Mouse (Mus musculus) layer of hippocampus, adult 8-10 months (tissue): ENCODE results near the gene Traf7. TPM values are rescaled to one million over a fixed set of nuclear protein-coding genes. Genes with fewer than 3 reads are reported as not detected.

Experiments
- DNase-seq, 2 experiments: peaks; one replicate each; pipeline ENCODE4 v3.0.0; 2022; ENCODE audit warnings: low spot score in 2 of 2
- total RNA-seq, 4 experiments: library from RNA; stranded (reverse); gene quantifications; 2 replicates each; pipeline ENCODE4 v1.2.4; 2022

Gene Traf7
- total RNA-seq, 4 experiments from 2014 or later, result 82.9 to 106 (median 97.4) TPM

DNA sequence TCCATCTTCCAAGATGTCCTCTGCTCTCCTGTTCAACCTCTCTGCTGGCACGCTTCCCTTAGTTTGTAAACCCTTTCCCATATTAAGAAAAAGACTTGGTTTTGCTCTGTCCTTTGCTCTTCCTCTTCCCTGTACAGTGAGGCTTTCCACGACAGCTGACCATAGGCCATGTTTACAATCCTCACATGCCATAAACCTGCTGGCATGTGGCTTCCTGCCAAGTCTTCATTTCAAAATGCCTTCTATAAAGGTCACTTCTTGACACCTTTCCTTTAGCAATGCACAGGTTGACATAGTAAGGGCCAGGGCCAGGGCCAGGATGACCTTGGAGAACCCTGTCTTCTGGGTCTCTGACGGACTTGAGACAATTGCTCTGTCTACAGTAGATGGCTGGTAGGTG lies 18.5 kb upstream of the Traf7 start:
- no peak for DNase-seq

- DNase-seq, result no peak
These were observed 17.5 kb upstream of the Traf7 start for GRCm38 (mm10) chr17:24545247-24545646.

GRCm38 (mm10) chr17:24544613-24545012 lies 16.9 kb upstream of the Traf7 start:
- DNase-seq, result no peak

DNA sequence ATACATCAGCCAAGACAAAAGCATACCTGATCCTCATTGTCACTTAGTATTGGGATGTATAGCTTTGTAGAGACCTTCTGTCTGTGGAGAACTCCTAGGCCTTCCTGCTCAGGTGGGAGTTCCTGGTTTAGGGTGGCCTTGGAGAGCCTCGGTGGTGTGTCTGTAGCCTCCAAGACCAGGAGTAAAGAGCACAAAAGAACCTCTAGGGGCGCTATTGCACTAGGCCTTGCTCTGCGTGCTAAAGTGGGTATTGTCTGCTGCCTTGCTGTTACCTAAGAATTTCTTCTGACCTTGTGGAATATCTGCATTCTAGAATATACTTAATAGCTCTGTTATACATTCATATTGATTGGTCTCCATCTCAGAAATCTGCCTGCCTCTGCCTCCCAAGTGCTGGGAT lies 12.6 kb upstream of the Traf7 start:
- DNase-seq, result no peak

DNA sequence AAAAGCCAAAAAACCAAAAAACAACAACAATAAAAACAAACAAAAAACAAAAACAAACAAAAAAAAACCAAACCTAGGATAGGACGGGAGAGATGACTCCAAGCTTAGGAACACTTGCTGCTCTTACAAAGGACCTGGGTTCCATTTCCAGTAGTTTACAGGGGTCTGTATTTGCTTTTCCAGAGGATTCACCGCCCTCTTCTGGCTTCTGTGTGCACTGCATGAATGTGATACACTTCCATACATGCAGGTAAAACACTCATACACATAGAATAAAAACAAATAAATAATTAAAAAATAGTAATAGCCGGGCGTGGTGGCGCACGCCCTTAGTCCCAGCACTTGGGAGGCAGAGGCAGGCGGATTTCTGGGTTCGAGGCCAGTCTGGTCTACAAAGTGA lies 11.2 kb upstream of the Traf7 start:
- no peak for DNase-seq

- DNase-seq, result no peak
These were observed 9.8 kb upstream of the Traf7 start for GRCm38 (mm10) chr17:24537536-24537935.

- DNase-seq, result no peak
These were observed 7.6 kb upstream of the Traf7 start for GRCm38 (mm10) chr17:24535300-24535699.

DNA sequence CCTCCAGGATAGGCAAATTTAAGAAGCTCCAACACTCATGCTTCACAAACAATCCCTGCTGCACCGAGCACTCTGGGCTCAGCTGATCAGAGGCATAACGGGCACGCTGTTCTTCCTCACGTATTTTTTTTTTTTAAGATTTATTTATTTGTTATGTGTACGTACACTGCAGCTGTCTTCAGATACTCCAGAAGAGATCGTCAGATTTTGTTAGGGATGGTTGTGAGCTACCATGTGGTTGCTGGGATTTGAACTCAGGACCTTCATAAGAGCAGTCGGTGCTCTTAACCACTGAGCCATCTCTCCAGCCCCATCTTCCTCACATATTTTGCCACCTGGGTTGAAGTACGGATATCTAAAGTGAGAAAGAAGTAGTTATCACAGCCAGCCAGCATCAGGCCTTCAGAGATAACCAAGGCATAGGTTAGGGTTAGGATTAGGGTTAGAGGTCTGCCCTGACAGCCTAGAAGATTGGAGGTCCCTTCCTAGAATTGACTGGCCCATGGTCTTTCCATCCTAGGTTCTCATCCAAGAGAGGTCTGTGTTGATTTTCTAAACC lies 6.5 kb upstream of the Traf7 start, which contains the start of gene Rab26:
Rab26 (minus strand) TSS at position 51 of the 559 bp plus-strand sequence.
- DNase-seq, result no peak

DNA sequence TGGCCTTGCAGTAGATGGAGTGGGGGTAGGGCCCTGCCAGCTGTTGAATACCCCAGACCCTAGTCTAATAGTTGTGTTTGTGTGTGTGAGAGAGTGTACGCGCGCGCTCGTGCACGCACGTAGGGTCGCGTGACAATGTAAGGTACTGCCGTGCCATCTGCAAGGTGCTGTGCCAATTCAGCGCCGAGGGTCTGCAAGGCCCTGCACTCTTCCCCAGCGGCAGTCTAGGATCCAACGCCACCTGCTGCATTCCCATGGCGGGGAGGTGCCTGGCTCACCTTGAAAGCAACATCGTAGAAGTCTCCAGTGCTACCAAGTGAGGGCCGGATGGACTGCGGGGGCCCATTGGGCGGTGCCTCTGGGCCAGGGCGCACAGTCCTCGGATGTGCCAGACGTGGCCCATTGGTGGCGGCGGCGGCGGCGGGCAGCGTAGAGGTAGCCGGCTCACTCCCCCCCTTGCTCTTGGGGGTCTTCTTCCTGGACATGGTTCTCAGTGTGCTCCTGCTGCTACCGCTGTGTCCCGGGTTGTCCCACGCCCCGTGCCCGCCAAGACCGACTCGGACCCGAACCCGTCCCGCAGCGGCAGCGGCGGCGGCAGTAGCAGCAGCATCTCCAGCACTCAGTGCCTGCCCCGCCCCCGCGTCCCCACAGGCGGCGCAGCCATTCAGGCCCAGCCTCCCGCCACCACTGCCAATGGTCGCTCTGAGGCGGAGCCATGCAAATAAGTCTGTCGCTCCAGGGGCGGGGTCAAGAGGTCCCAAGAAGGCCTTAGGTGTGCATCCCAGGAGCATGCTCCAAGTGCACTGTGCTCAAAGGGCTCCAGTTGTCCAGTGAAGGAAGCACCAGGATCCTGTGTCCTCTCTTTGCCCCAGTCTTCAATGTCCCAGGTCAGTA lies 5.6 kb upstream of the Traf7 start:
- peak; percentile 89 to 91 for DNase-seq

GRCm38 (mm10) chr17:24532045-24532444 lies 4.3 kb upstream of the Traf7 start:
- no peak for DNase-seq

GRCm38 (mm10) chr17:24531064-24531463 lies 3.3 kb upstream of the Traf7 start:
- DNase-seq, result no peak

DNA sequence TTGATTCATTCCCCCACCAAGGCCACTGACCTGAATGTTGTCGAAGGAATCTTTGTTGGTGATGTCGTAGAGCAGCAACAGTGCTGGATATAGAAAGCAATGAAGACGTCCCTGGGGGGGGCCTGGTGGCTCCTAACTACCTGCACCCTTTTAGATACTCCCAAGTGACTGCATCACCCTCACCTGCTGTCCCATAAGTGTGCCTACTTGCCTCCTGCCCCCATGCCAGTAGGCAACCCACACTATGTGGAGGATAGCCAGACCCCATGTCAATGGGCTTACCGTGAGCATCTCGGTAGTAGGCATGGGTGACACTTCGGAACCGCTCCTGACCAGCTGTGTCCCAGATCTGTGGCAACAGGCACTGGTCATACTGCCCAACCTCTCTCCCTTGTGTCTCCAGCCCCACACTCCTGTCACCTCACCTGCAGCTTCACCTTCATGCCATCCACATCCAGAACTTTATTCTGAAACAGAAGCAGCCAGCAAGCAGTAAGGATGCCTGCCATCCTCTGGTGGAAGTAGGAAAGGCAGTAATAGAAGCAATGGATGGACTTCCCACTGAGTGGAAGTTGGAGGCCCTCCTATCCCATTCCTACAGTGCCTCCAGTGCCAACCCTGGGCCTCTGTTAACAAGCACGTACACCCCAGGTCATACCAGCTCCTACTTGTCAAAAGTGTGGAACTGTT lies 2.8 kb upstream of the Traf7 start:
- DNase-seq, result no peak

DNA sequence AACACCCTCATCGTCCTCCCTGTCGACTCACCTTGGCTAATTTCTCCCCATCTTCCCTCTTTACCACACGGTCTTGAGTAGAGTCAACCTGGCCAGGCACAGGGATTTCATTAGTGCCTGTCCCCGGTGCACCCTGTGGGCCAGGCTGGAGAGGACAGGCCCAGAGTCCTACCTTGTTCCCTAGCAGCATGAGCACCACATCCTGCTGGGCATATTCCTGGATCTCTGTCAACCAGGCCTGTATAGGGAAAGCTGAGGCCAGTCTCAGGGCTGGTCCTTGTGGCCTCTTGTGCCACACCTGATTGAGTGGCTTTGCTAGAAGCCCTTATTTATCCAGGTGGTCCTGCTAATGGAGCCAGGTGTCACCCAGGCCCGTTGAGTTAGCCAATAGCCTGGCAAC lies 2.1 kb upstream of the Traf7 start:
- no peak for DNase-seq

GRCm38 (mm10) chr17:24529007-24529451 lies 1.3 kb upstream of the Traf7 start:
- no peak for DNase-seq

GRCm38 (mm10) chr17:24528560-24528918 lies 801 bp upstream of the Traf7 start:
- no peak for DNase-seq

- no peak for DNase-seq
These were observed 423 bp downstream of the Traf7 start for GRCm38 (mm10) chr17:24527315-24527714.

- DNase-seq, result no peak
These were observed 3.0 kb downstream of the Traf7 start for GRCm38 (mm10) chr17:24524734-24525133.

- DNase-seq, result no peak
These were observed 7.3 kb downstream of the Traf7 start for GRCm38 (mm10) chr17:24520450-24520849.

DNA sequence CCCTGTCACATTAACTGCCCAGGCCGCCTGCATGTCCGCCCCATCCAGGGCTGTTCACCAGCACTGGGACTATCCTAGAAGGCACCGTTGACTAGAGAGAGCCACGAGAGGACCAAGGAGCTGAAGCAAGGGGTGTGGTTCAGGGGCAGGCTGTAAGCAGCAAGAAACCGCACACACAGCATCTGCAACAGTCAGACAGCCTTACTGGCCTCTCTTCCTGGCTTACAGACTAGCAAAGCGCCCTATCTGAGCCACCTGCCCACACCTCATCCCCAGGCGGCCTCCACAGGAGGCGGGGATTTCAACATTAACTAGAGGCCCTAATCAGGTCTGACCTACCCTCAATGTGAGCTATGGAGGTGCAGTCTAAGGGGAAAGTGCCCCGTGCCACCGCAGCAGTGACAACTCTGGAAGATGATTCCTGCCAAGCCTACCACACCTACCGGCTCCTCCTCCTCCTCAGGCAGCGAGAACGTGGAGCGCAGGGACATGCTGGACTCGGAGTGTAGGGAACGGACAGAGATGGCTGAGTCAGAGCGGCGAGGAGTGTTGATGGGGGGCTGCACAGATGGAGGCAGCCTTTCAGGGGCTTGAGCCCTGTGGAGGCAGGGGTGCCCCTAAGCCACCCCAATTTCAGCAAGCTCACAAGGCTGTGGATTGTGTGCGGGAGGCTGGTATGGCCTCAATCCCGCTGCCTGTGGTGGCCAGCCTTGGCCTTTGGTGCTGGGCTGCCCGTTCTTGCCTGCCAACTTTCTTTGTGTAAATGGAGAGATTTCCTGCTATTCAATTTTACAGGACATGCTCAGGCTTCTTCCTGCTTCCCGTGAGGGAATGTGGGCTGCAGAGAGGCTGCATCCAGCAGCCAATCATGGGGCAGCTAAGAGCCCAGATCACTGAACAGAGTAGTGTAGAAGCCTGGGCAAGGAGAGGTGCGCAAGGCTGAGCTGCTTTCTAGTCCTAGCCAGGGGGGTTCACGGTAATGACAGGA lies 13.2 kb downstream of the Traf7 start:
- DNase-seq, result no peak

DNA sequence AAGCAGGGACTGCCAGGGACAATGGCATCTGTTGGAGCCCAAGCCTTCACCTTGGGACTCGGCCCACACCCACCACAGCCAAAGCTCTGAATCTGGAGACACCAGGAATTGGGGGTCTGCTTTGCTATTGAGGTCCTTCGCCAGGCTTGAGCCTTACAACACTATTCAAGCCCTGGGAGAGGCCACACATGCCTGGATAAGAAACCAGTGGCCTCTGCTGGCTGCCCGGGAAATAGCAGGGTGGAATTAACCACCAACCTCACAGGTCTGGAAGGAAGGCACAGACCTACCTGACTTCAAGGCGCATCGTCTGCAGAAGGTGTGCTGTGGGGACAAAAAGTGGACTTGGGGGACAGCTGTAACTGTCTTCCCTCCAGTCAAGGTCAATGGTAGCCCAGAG lies 14.1 kb downstream of the Traf7 start:
- peak in 1 of 2 experiments; percentile 77 for DNase-seq
